Mouse (Mus musculus) WW6 (cell line): ENCODE results near the gene Cxcr5.

Experiments used
- DNase-seq: peaks from one replicate; pipeline ENCODE4 v3.0.0-alpha.2; 2013; ENCODE audit warnings: low read depth, low spot score

Cxcr5 gene

GRCm38 (mm10) chr9:44561597-44561996 lies at the start of gene Cxcr5:
Gene Cxcr5 (minus strand): TSS chr9:44561877.
- DNase-seq, result no peak

GRCm38 (mm10) chr9:44610371-44610770 lies 48.7 kb upstream of the Cxcr5 start:
- no peak for DNase-seq

- DNase-seq, result no peak
These were observed 45.6 kb upstream of the Cxcr5 start for GRCm38 (mm10) chr9:44607306-44607705.

- DNase-seq, result no peak
These were observed 45.0 kb upstream of the Cxcr5 start for GRCm38 (mm10) chr9:44606646-44607045.

- DNase-seq, result no peak
These were observed 44.0 kb upstream of the Cxcr5 start for GRCm38 (mm10) chr9:44605616-44606165.

GRCm38 (mm10) chr9:44604779-44605615 lies 43.3 kb upstream of the Cxcr5 start, which contains the start of gene Ddx6:
Gene Ddx6 (plus strand): TSS chr9:44604892.
- no peak for DNase-seq

- no peak for DNase-seq
These were observed 42.7 kb upstream of the Cxcr5 start for GRCm38 (mm10) chr9:44604290-44604778.

- DNase-seq, result no peak
These were observed 42.0 kb upstream of the Cxcr5 start for GRCm38 (mm10) chr9:44603454-44604289.

GRCm38 (mm10) chr9:44602766-44603165 lies 41.1 kb upstream of the Cxcr5 start:
- DNase-seq, result no peak

GRCm38 (mm10) chr9:44600801-44601200 lies 39.1 kb upstream of the Cxcr5 start:
- no peak for DNase-seq

- no peak for DNase-seq
These were observed 37.9 kb upstream of the Cxcr5 start for GRCm38 (mm10) chr9:44599616-44600015.

GRCm38 (mm10) chr9:44598899-44599495 lies 37.3 kb upstream of the Cxcr5 start:
- DNase-seq, result no peak

GRCm38 (mm10) chr9:44597742-44598141 lies 36.1 kb upstream of the Cxcr5 start:
- no peak for DNase-seq

- no peak for DNase-seq
These were observed 33.9 kb upstream of the Cxcr5 start for GRCm38 (mm10) chr9:44595537-44595930.

GRCm38 (mm10) chr9:44594901-44595536 lies 33.3 kb upstream of the Cxcr5 start:
- DNase-seq, result no peak

GRCm38 (mm10) chr9:44593886-44594285 lies 32.2 kb upstream of the Cxcr5 start:
- no peak for DNase-seq

GRCm38 (mm10) chr9:44593221-44593620 lies 31.5 kb upstream of the Cxcr5 start:
- no peak for DNase-seq

GRCm38 (mm10) chr9:44591595-44592188 lies 30.0 kb upstream of the Cxcr5 start:
- DNase-seq, result no peak

- DNase-seq, result no peak
These were observed 29.3 kb upstream of the Cxcr5 start for GRCm38 (mm10) chr9:44590969-44591368.

GRCm38 (mm10) chr9:44589095-44589494 lies 27.4 kb upstream of the Cxcr5 start:
- no peak for DNase-seq

- no peak for DNase-seq
These were observed 26.9 kb upstream of the Cxcr5 start for GRCm38 (mm10) chr9:44588605-44589004.
